Mouse (Mus musculus): ENCODE results near the gene Tmed2.

GRCm38 (mm10) chr5:124498221-124498876, 42.1 kb upstream of the Tmed2 start:
- TF ChIP-seq CTCF (IDR thresholded peaks at IDR 0.05; ENCODE audit: low read depth, low read length) (no peak), POLR2A (IDR thresholded peaks at IDR 0.05; ENCODE audit: insufficient read depth, low read length) (no peak), EP300 (IDR thresholded peaks at IDR 0.05; ENCODE audit: insufficient read depth, low read depth, low read length) (no peak)

All from ES-Bruce4 (cell line).